In genomic region chr2:153772950-153773349, GRCm38 (mm10) we compare ENCODE assay signal across 29 mouse cellular contexts. TPM values are rescaled to one million over a fixed set of nuclear protein-coding genes. Genes with fewer than 3 reads are reported as not detected.
"Had no signal": no experiment of that assay in that cellular context is flagged by ENCODE, and none has a peak within 500 bp of the region (broad histone marks: within the 10 kb centered on the region; RNA-seq: fewer than 3 reads in every experiment).

No protein-coding gene starts in this region.

- ATAC-seq: forebrain, embryonic 16.5 days; hindbrain, embryonic 16.5 days; inflammation-experienced regulatory T-cells, adult 6 months; intestine, embryonic 15.5 days; intestine, postnatal 0 days had no signal

- H3K27ac ChIP-seq: gastrocnemius, adult 2 months; heart, embryonic 10.5 days; hindbrain, embryonic 10.5 days; hindbrain, embryonic 12.5 days; hindbrain, embryonic 14.5 days; intestine, embryonic 15.5 days; layer of hippocampus, adult 2 months had no signal

- H3K9me3 ChIP-seq: heart, embryonic 10.5 days; heart, embryonic 12.5 days; hindbrain, embryonic 10.5 days; hindbrain, embryonic 12.5 days; intestine, embryonic 15.5 days had no signal

- H3K27me3 ChIP-seq: heart, embryonic 12.5 days; hindbrain, embryonic 12.5 days; intestine, embryonic 15.5 days had no signal

- H3K4me3 ChIP-seq: gastrocnemius, adult 2 months; heart, embryonic 10.5 days; heart, embryonic 12.5 days; hindbrain, embryonic 10.5 days; hindbrain, embryonic 12.5 days; intestine, embryonic 15.5 days; layer of hippocampus, adult 2 months had no signal

- H3K9ac ChIP-seq: heart, embryonic 12.5 days; hindbrain, embryonic 12.5 days; hindbrain, embryonic 14.5 days; intestine, embryonic 15.5 days had no signal

- DNase-seq: gastrocnemius, adult 2 months; gastrocnemius, postnatal 10 days; gastrocnemius, postnatal 25 days; heart, adult 18-20 months; heart, postnatal 10 days; heart, postnatal 4 days; kidney, adult 18-20 months; kidney, adult 8-10 months; kidney, postnatal 10 days; kidney, postnatal 25 days; kidney, postnatal 4 days; left cerebral cortex, postnatal 4 days had no signal

- H3K36me3 ChIP-seq: intestine, embryonic 15.5 days had no signal

- H3K4me2 ChIP-seq: heart, embryonic 12.5 days; hindbrain, embryonic 12.5 days; hindbrain, embryonic 14.5 days; intestine, embryonic 15.5 days had no signal

- H3K4me1 ChIP-seq: heart, embryonic 10.5 days; heart, embryonic 12.5 days; hindbrain, embryonic 10.5 days; hindbrain, embryonic 12.5 days; intestine, embryonic 15.5 days had no signal

RNA-seq across cellular contexts. Expression of gene Efcab8, which starts 6.8 kb away (rescaled TPM):
- total RNA-seq: gastrocnemius, adult 2 months; gastrocnemius, postnatal 25 days; granulocyte monocyte progenitor cell, adult 5-6 weeks; heart, adult 18-20 months; heart, adult 8-10 months; heart, postnatal 10 days; heart, postnatal 25 days had no signal
- polyA plus RNA-seq: heart, embryonic 10.5 days; heart, embryonic 12.5 days; heart, embryonic 14.5 days; hindbrain, embryonic 12.5 days; hindbrain, embryonic 14.5 days; hindbrain, embryonic 16.5 days; kidney, embryonic 14.5 days; limb, embryonic 11.5 days had no signal
